Mouse (Mus musculus): ENCODE data around the gene Rxfp3.

DNA sequence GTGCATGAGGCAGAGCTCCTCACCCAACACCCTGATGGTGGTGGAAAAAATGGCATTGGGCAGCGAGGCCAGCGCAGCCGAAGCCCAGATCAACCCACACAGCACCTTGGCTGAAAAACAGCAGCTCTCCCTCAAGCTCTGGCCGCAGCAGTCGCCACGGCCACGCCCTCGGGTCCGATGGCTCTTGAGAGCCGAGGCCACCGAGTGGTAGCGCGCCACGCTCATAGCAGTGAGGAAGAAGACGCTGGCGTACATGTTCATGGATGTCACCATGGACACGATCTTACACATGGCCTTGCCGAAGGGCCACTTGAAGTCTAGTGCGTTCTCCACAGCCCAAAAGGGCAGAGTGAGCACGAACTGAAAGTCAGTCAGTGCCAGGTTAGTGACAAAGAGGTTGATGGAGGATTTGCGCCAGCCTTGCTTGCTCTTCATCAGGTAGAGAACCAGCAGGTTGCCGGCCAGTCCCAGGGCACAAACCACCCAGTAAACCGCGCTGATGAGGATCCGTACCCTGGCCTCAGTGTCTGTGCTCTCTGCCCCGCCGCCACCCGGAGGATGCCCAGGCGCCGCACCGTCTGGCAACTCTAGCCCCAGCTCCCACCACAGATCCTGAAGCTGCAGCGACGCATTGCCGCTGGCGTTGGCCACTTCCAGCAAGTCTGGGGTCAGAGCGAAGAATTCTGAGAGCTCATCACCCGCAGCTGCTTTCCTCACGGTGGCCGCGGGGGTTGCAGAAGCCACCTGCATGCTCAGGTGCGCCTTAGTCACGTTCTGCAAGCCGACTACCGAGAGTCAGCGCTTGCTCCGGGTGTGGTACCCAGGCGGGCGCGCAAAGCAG lies 1.0 kb downstream of the Rxfp3 start:
- TF ChIP-seq GATA1 (IDR thresholded peaks at IDR 0.05; ENCODE audit: borderline replicate concordance, low read length) (no peak), FLI1 (IDR thresholded peaks at IDR 0.05; ENCODE audit: low read length) (no peak)

Data from megakaryocyte, embryonic 14.5 days (primary cell).